7 mouse cellular contexts compared by ENCODE assay signal in the genomic region with DNA sequence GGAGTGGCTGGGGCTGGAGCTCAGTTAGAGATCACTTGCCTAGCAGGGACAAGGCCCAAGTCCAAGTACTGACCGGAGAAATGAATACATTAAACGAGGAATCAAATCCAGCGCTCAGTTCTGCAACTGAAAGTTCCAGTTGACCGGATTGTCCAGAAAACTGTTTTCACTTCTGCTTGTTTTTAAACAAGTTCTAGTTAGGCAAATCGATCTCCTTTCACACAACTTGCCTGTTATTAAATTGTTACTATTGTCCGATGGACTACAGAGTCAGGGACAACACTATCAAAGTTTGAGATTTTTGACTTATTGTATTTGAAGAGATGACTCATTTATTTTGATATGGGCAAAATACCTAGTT. TPM values are rescaled to one million over a fixed set of nuclear protein-coding genes. Genes with fewer than 3 reads are reported as not detected.
A peak's percentile ranks its signal among the peaks of the same experiment; 100 is the strongest.
DNase-seq lines count a peak whose midpoint lies in the region; ATAC-seq lines count a peak whose summit lies in the region.

No protein-coding gene starts in this region.

- H3K36me3 ChIP-seq in lung, embryonic 15.5 days, result no peaks in the 10 kb centered on the region
- H3K36me3 ChIP-seq in forebrain, embryonic 13.5 days (ENCODE audit: poor library complexity, severe bottlenecking), result no peaks in the 10 kb centered on the region
- no peaks in the 10 kb centered on the region for H3K36me3 ChIP-seq in intestine, embryonic 16.5 days (ENCODE audit: control insufficient read depth, insufficient read depth, low read length)
- no peaks in the 10 kb centered on the region for H3K36me3 ChIP-seq in neural tube, embryonic 13.5 days

- H3K4me3 ChIP-seq in lung, embryonic 15.5 days, result no peak overlapping the region; the same call in 1 of the 2 replicates
- peak overlapping the region; percentile 37; the same call in 1 of the 2 replicates for H3K4me3 ChIP-seq in forebrain, embryonic 13.5 days
- no peak overlapping the region for H3K4me3 ChIP-seq in intestine, embryonic 16.5 days (ENCODE audit: low read length)
- H3K4me3 ChIP-seq in neural tube, embryonic 13.5 days, result peak overlapping the region; percentile 38

- peak overlapping the region; percentile 43 for H3K4me2 ChIP-seq in lung, embryonic 15.5 days
- peak overlapping the region; percentile 67 for H3K4me2 ChIP-seq in forebrain, embryonic 13.5 days
- peak overlapping the region; percentile 49; the same call in 1 of the 2 replicates for H3K4me2 ChIP-seq in intestine, embryonic 16.5 days (ENCODE audit: low read depth, low read length)
- H3K4me2 ChIP-seq in neural tube, embryonic 13.5 days, result peak overlapping the region; percentile 69

- WGBS in lung, embryonic 15.5 days, result 78% methylated on average over 6 of the region's 6 CpGs
- WGBS in forebrain, embryonic 13.5 days, result 71% methylated on average over 6 of the region's 6 CpGs
- 84% methylated on average over 6 of the region's 6 CpGs for WGBS in intestine, embryonic 16.5 days
- 76% methylated on average over 6 of the region's 6 CpGs for WGBS in neural tube, embryonic 13.5 days

- H3K9ac ChIP-seq in lung, embryonic 15.5 days, result no peak overlapping the region
- H3K9ac ChIP-seq in forebrain, embryonic 13.5 days, result 0 out of 2 replicates have a peak overlapping the region, but pooled peaks have one; percentile 55
- H3K9ac ChIP-seq in intestine, embryonic 16.5 days (ENCODE audit: low read depth, low read length), result peak overlapping the region; percentile 64; the same call in 1 of the 2 replicates
- H3K9ac ChIP-seq in neural tube, embryonic 13.5 days, result no peak overlapping the region; the same call in 1 of the 2 replicates

- DNase-seq in lung, postnatal 36 days, result no peak
- DNase-seq in cerebellum, postnatal 25 days, result no peak
- DNase-seq in testis, postnatal 14 days (ENCODE audit: low spot score), result no peak

- no peaks in the 10 kb centered on the region for H3K27me3 ChIP-seq in lung, embryonic 15.5 days
- H3K27me3 ChIP-seq in forebrain, embryonic 13.5 days, result peaks cover 51% of the 10 kb centered on the region
- 0 out of 2 replicates have a peak, but pooled peaks cover 3% of the 10 kb centered on the region for H3K27me3 ChIP-seq in intestine, embryonic 16.5 days (replicated peaks; ENCODE audit: control insufficient read depth, insufficient read depth, low read length)
- peaks cover 53% of the 10 kb centered on the region for H3K27me3 ChIP-seq in neural tube, embryonic 13.5 days

- no peak for ATAC-seq in lung, embryonic 15.5 days (ENCODE audit: borderline replicate concordance, extremely low read depth, low FRiP score, low TSS enrichment)
- ATAC-seq in forebrain, embryonic 13.5 days, result no peak
- ATAC-seq in intestine, embryonic 16.5 days, result no peak
- ATAC-seq in neural tube, embryonic 13.5 days (ENCODE audit: low read depth), result no peak

- peaks cover 16% of the 10 kb centered on the region; the same call in 1 of the 2 replicates for H3K4me1 ChIP-seq in lung, embryonic 15.5 days
- peaks cover 8% of the 10 kb centered on the region for H3K4me1 ChIP-seq in forebrain, embryonic 13.5 days
- peaks cover 8% of the 10 kb centered on the region for H3K4me1 ChIP-seq in intestine, embryonic 16.5 days (ENCODE audit: control insufficient read depth, insufficient read depth, low read length)
- peaks cover 11% of the 10 kb centered on the region; the same call in 1 of the 2 replicates for H3K4me1 ChIP-seq in neural tube, embryonic 13.5 days (replicated peaks)

- no peaks in the 10 kb centered on the region for H3K9me3 ChIP-seq in lung, embryonic 15.5 days
- H3K9me3 ChIP-seq in forebrain, embryonic 13.5 days (replicated peaks), result no peaks in the 10 kb centered on the region
- no peaks in the 10 kb centered on the region for H3K9me3 ChIP-seq in intestine, embryonic 16.5 days (ENCODE audit: control insufficient read depth, low read length)
- H3K9me3 ChIP-seq in neural tube, embryonic 13.5 days, result no peaks in the 10 kb centered on the region

- H3K27ac ChIP-seq in lung, embryonic 15.5 days, result no peak overlapping the region
- H3K27ac ChIP-seq in forebrain, embryonic 13.5 days, result no peak overlapping the region
- H3K27ac ChIP-seq in intestine, embryonic 16.5 days (ENCODE audit: low read length), result no peak overlapping the region
- no peak overlapping the region for H3K27ac ChIP-seq in neural tube, embryonic 13.5 days (replicated peaks)

RNA-seq across cellular contexts. Expression of a gene that starts 0.5 kb away (rescaled TPM):
- 0.16 TPM in 1 of 2 replicates, not detected in the other for polyA plus RNA-seq in lung, embryonic 15.5 days (2015; fragmentation: Nextera tagmentation; extraction: Ambion mirVana)
- 0.11 and 0.23 TPM in 2 replicates for polyA plus RNA-seq in forebrain, embryonic 13.5 days (2015; fragmentation: Nextera tagmentation; extraction: Ambion mirVana)
- polyA plus RNA-seq in intestine, embryonic 16.5 days (2015; fragmentation: Nextera tagmentation; extraction: Ambion mirVana), result not detected in 2 replicates
- 0.18 and 0.27 TPM in 2 replicates for polyA plus RNA-seq in neural tube, embryonic 13.5 days (2015; fragmentation: Nextera tagmentation; extraction: Ambion mirVana)

RNA-seq across cellular contexts. Expression of a gene that starts 2.5 kb away (rescaled TPM):
- 3.1 and 3.8 TPM in 2 replicates for polyA plus RNA-seq in lung, embryonic 15.5 days (2015; fragmentation: Nextera tagmentation; extraction: Ambion mirVana)
- 0.96 and 1.3 TPM in 2 replicates for polyA plus RNA-seq in forebrain, embryonic 13.5 days (2015; fragmentation: Nextera tagmentation; extraction: Ambion mirVana)
- polyA plus RNA-seq in intestine, embryonic 16.5 days (2015; fragmentation: Nextera tagmentation; extraction: Ambion mirVana), result 4.2 and 5.0 TPM in 2 replicates
- polyA plus RNA-seq in neural tube, embryonic 13.5 days (2015; fragmentation: Nextera tagmentation; extraction: Ambion mirVana), result 1.5 and 1.8 TPM in 2 replicates

RNA-seq across cellular contexts. Expression of a gene that starts 25.8 kb away (rescaled TPM):
- polyA plus RNA-seq in lung, embryonic 15.5 days (2015; fragmentation: Nextera tagmentation; extraction: Ambion mirVana), result 180 and 183 TPM in 2 replicates
- polyA plus RNA-seq in forebrain, embryonic 13.5 days (2015; fragmentation: Nextera tagmentation; extraction: Ambion mirVana), result 181 and 198 TPM in 2 replicates
- 69.6 and 82.1 TPM in 2 replicates for polyA plus RNA-seq in intestine, embryonic 16.5 days (2015; fragmentation: Nextera tagmentation; extraction: Ambion mirVana)
- polyA plus RNA-seq in neural tube, embryonic 13.5 days (2015; fragmentation: Nextera tagmentation; extraction: Ambion mirVana), result 65.9 and 85.5 TPM in 2 replicates

RNA-seq across cellular contexts. Expression of a gene that starts 29.4 kb away (rescaled TPM):
- polyA plus RNA-seq in lung, embryonic 15.5 days (2015; fragmentation: Nextera tagmentation; extraction: Ambion mirVana), result 0.54 and 1.1 TPM in 2 replicates
- 0.59 and 0.63 TPM in 2 replicates for polyA plus RNA-seq in forebrain, embryonic 13.5 days (2015; fragmentation: Nextera tagmentation; extraction: Ambion mirVana)
- polyA plus RNA-seq in intestine, embryonic 16.5 days (2015; fragmentation: Nextera tagmentation; extraction: Ambion mirVana), result 0.86 and 1.3 TPM in 2 replicates
- 14.6 and 19.8 TPM in 2 replicates for polyA plus RNA-seq in neural tube, embryonic 13.5 days (2015; fragmentation: Nextera tagmentation; extraction: Ambion mirVana)

RNA-seq across cellular contexts. Expression of a gene that starts 35.9 kb away (rescaled TPM):
- polyA plus RNA-seq in lung, embryonic 15.5 days (2015; fragmentation: Nextera tagmentation; extraction: Ambion mirVana), result 0.09 TPM in 1 of 2 replicates, not detected in the other
- not detected in 2 replicates for polyA plus RNA-seq in forebrain, embryonic 13.5 days (2015; fragmentation: Nextera tagmentation; extraction: Ambion mirVana)
- polyA plus RNA-seq in intestine, embryonic 16.5 days (2015; fragmentation: Nextera tagmentation; extraction: Ambion mirVana), result not detected in 2 replicates
- polyA plus RNA-seq in neural tube, embryonic 13.5 days (2015; fragmentation: Nextera tagmentation; extraction: Ambion mirVana), result not detected in 2 replicates

Comparison
In these comparisons a context has a peak if more than half of its experiments do, and no peak if none do; other contexts are left out.
1. H3K4me3 ChIP-seq: peak in forebrain, embryonic 13.5 days (single experiment) and neural tube, embryonic 13.5 days (single experiment); none in lung, embryonic 15.5 days (single experiment) and intestine, embryonic 16.5 days (single experiment).
2. H3K9ac ChIP-seq: peak in forebrain, embryonic 13.5 days (single experiment) and intestine, embryonic 16.5 days (single experiment); none in lung, embryonic 15.5 days (single experiment) and neural tube, embryonic 13.5 days (single experiment).
3. Peak in every context shown above with its lines, with median percentiles within 50 percentile points of each other: H3K4me2 ChIP-seq.